Mouse (Mus musculus): ENCODE measurements around the gene Il20ra.

The Il20ra gene

GRCm38 (mm10) chr10:19747661-19748060 is 35.3 kb downstream of the Il20ra start:
- no peak for DNase-seq (ENCODE audit: extremely low read depth, insufficient read length, low spot score)

- no peak for DNase-seq (ENCODE audit: extremely low read depth, insufficient read length, low spot score)
These were observed 53.1 kb downstream of the Il20ra start for GRCm38 (mm10) chr10:19765459-19765858.

- no peak for DNase-seq (ENCODE audit: extremely low read depth, insufficient read length, low spot score)
These were observed 66.7 kb downstream of the Il20ra start for GRCm38 (mm10) chr10:19779092-19779491.

DNA sequence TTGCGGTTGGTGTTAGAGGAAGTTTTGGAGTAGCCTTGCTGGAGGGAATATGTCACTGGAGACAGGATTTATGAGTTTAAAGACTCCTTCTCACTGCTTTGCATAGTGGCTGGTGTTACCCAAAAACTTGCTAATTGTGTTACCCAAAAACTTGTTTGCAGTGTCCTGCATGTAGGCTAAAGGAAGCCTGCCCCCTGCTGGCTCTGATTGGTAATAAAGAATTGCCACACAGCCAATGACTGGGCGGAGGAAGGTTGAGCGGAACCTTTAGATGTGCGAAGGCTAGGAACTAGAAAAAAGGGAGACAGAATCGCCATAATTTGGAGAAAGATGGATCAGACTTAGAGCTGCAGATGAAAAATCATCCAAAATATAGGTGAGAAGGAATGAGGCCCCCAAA is 69.0 kb downstream of the Il20ra start:
- no peak for DNase-seq (ENCODE audit: extremely low read depth, insufficient read length, low spot score)

GRCm38 (mm10) chr10:19794996-19795395 is 82.6 kb downstream of the Il20ra start:
- DNase-seq (ENCODE audit: extremely low read depth, insufficient read length, low spot score), result no peak

GRCm38 (mm10) chr10:19802958-19803357 is 90.6 kb downstream of the Il20ra start:
- no peak for DNase-seq (ENCODE audit: extremely low read depth, insufficient read length, low spot score)

DNA sequence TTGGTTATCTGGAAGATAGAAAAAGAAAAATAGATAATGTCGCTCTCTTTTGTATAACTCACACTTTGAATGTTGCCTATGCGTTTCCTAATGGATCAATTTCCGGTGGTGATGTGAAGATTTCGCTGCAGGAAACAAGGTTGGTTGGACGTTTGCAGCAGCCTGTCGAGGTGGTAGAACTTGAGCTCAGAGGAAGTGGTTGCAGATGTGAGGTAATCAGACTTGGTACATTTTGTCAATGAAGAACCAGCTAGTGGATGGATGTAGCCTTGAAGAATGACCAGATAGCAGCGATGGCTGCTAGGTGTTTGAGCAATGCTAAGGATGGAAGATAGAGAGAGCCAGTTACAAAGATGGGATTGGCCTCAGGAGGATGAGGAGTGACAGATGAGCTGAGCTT is 92.4 kb downstream of the Il20ra start:
- DNase-seq (ENCODE audit: extremely low read depth, insufficient read length, low spot score), result no peak

Data from 3134 (cell line).